Mouse (Mus musculus): ENCODE measurements around the gene Mei4.

Mei4 gene

DNA sequence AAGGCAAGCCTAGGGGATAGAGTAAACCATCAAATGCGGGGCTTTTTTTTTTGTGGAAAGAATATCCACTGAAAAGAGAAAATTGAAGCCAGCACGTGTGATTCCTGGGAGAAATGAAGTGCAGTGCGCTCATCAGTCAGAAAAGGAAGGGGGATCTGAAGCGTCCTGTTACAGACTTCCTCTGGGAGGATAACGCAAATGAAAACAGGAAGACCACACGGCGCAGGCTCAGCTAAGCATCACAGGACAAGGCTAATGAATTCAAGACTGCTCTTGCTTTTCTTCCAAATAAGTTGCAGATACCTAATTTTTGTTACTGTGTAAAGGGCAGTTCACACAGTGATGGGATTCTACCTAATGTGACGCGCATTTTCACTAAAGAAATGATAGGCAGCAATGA lies 296.7 kb downstream of the Mei4 start:
- in situ Hi-C loops (cut with MboI, MseI), result no loop called here

DNA sequence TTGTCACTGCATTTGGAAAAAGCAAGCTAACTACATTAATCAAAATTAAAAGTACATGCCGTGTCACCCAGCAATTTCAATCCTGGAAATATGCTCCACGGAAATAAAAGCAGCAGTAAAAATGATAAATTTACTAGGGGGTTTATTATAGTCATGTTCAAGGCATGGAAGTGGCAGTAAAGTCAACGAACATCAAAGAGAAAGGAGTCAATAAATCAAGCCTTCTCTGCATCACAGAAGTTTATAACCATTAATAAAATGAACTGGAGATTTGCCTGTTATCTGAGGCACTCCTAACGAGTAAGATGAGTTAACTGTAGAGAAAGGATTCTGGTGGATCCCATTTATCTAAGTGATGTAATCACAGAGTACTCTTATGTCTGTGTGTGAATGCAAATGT lies 298.9 kb downstream of the Mei4 start:
- in situ Hi-C loops (cut with MboI, MseI), result no loop called here

DNA sequence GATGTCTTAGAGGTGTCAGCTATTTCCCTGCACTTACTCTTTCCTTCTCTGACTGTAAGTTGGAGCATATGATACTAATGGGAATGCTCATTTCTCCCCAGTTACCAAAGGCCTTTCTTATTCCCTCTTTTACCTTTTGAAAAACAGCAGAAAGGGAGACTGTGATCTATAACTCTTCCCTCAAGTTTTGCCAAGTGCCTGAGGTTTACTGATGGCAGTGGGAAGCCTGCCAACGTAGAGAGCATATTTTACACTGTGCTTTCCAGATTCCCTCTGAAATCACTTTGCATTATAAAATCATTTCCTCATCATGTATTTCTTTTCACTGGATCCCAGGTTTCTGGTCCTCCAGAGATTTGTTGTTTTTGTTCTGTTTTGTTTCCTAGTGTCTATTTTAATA lies 354.5 kb downstream of the Mei4 start:
- in situ Hi-C loops (cut with MboI, MseI), result no loop called here

DNA sequence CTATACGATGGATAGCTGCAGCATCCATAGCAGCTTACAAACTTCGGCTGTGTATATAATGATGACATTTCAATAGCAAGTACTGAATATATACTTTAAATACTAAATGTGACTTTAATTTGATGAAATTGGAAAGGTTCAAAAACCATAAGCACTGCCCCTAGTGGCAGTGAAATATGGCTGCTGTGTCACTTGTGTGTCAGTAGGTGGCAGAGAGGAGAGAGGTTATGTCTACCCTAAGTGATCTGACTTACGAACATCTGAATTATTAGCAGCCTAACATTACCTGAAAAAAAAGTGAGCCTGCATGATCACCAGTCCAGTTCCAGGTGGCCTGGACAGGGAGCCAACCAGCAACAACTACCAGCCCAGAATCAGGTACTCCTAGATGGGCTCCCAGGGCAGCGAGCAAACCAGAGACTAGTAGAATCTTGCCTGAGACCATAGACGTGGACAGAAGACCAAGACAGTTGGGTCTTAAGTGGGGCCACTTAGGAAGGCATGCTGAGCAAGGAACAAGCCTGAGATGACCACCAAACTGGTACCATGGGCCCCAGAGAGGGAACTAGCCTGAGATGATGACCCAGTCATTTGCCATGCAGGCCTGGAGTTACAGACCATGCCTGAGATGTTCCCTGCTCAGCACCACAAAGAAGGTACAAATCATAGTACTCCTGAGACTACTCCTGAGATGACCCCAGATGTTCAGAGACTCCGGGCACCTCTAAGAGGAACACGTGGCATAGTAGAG lies 384.4 kb downstream of the Mei4 start:
- in situ Hi-C loops (cut with MboI, MseI), result no loop called here

Data from T-helper 17 cell (primary cell).